Mouse (Mus musculus): ENCODE data around the gene Fbn1. TPM values are rescaled to one million over a fixed set of nuclear protein-coding genes. Genes with fewer than 3 reads are reported as not detected.

Gene Fbn1
- total and polyA plus RNA-seq, 3 experiments, result 15.0 to 43.9 (median 28.8) TPM

DNA sequence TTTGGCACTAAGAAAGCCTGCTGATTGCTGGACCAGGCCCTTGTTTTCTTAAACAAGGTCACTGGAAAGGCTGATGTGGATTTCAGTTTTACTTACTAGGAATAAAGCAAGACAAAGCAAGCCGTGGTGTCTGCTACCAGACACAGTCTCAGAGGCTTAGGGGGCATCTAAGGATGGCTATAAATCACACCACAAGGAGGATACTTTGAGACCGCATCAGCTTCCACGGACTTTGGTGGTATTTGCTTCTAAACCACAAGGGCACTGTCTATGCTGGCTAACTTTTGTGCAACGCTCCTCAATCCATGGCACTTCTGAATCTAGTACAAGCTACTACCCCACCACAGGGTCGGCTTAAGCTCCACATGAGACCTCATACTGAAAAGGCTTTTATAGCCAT is 167.4 kb downstream of the Fbn1 start:
- intact Hi-C loops (cut with DNase I), result no loop called here
- no peaks in the 10 kb centered on the region for H3K27me3 ChIP-seq (ENCODE audit: control insufficient read depth, insufficient read depth, low read length)
- TF ChIP-seq POLR2A (IDR thresholded peaks at IDR 0.05; ENCODE audit: insufficient read depth, low read depth, low read length) (no peak), CTCF (IDR thresholded peaks at IDR 0.05) (no peak), EP300 (IDR thresholded peaks at IDR 0.05; ENCODE audit: insufficient read depth, low read depth, low read length) (no peak)
- no peak for DNase-seq
- 86% methylated on average over 5 of the region's 5 CpGs for WGBS
- H3K36me3 ChIP-seq (ENCODE audit: control insufficient read depth, insufficient read depth, low read length), result no peaks in the 10 kb centered on the region
- H3K4me3 ChIP-seq, result no peak overlapping the region
- H3K9ac ChIP-seq (ENCODE audit: low read depth, low read length), result no peak overlapping the region
- no peaks in the 10 kb centered on the region for H3K79me2 ChIP-seq (replicated peaks; ENCODE audit: control insufficient read depth, insufficient read depth, low read length)
- no peak overlapping the region for H3K27ac ChIP-seq
- no peaks in the 10 kb centered on the region for H3K4me1 ChIP-seq (ENCODE audit: control insufficient read depth, insufficient read depth, low read length)

GRCm38 (mm10) chr2:125337239-125337638 is 170.6 kb downstream of the Fbn1 start:
- H3K4me1 ChIP-seq (ENCODE audit: control insufficient read depth, insufficient read depth, low read length), result no peaks in the 10 kb centered on the region
- no peaks in the 10 kb centered on the region for H3K27me3 ChIP-seq (ENCODE audit: control insufficient read depth, insufficient read depth, low read length)
- H3K79me2 ChIP-seq (replicated peaks; ENCODE audit: control insufficient read depth, insufficient read depth, low read length), result no peaks in the 10 kb centered on the region
- no peak for DNase-seq
- H3K9ac ChIP-seq (ENCODE audit: low read depth, low read length), result no peak overlapping the region
- WGBS, result 82% methylated on average over 3 of the region's 3 CpGs
- H3K4me3 ChIP-seq, result no peak overlapping the region
- no peak for TF ChIP-seq POLR2A (IDR thresholded peaks at IDR 0.05; ENCODE audit: insufficient read depth, low read depth, low read length)
- H3K27ac ChIP-seq, result no peak overlapping the region
- no peaks in the 10 kb centered on the region; the same call in 1 of the 2 replicates for H3K36me3 ChIP-seq (ENCODE audit: control insufficient read depth, insufficient read depth, low read length)
- intact Hi-C loops (cut with DNase I), result no loop called here

DNA sequence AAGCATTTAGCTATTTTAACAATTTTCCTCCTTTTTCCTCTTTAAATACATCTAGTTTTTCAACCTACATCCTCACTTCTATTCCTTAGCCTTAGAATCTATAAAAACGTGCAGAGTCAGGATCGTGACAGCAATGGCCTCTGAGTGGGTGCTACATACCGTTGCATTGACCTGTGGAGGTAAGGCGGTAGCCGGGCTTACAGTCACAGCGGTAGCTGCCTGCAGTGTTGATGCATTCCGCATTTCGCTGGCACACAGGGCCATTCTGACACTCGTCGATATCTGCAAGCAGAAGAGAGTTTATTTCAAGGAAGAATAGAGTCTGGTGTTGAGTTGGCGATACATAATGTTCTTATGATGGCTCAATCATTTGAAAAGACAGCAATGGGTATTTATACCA is 172.6 kb downstream of the Fbn1 start:
- TF ChIP-seq CTCF (IDR thresholded peaks at IDR 0.05) (no peak), POLR2A (IDR thresholded peaks at IDR 0.05; ENCODE audit: insufficient read depth, low read depth, low read length) (no peak), EP300 (IDR thresholded peaks at IDR 0.05; ENCODE audit: insufficient read depth, low read depth, low read length) (no peak)
- WGBS, result 89% methylated on average over 11 of the region's 11 CpGs
- no peak for DNase-seq
- Histone ChIP-seq H3K36me3 (ENCODE audit: control insufficient read depth, insufficient read depth, low read length) (no peaks in the 10 kb centered on the region; the same call in 1 of the 2 replicates), H3K4me3 (no peak overlapping the region), H3K27ac (no peak overlapping the region), H3K4me1 (ENCODE audit: control insufficient read depth, insufficient read depth, low read length) (no peaks in the 10 kb centered on the region), H3K27me3 (ENCODE audit: control insufficient read depth, insufficient read depth, low read length) (no peaks in the 10 kb centered on the region), H3K9ac (ENCODE audit: low read depth, low read length) (no peak overlapping the region), H3K79me2 (replicated peaks; ENCODE audit: control insufficient read depth, insufficient read depth, low read length) (no peaks in the 10 kb centered on the region)
- intact Hi-C loops (cut with DNase I), result no loop called here

DNA sequence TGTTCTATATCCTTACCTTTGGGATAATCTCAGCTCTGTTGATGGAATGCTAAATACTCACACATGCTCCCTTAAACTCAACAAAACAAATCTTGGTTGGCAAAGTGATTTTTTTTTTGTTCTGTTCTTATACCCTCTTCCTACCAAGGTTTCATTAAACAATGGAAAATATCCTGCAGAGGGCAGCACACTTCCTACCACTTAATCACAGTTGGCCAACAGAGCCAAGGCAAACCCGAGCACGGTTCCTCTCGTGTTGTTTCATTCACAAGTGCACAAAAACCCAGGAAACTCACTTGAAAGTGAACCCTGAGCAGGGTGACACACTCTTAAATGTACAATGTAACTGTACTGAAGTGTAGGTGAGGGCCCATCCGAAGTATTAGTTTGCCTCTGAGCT is 173.6 kb downstream of the Fbn1 start:
- H3K27ac ChIP-seq, result no peak overlapping the region
- peak; percentile 65 for TF ChIP-seq CTCF (IDR thresholded peaks at IDR 0.05)
- no peak for TF ChIP-seq EP300 (IDR thresholded peaks at IDR 0.05; ENCODE audit: insufficient read depth, low read depth, low read length)
- TF ChIP-seq POLR2A (IDR thresholded peaks at IDR 0.05; ENCODE audit: insufficient read depth, low read depth, low read length), result no peak
- intact Hi-C loops (cut with DNase I), result loop anchor here (1.0 kb wide), 1 partner anchor 270 kb away; no protein-coding TSS in a partner anchor
- no peaks in the 10 kb centered on the region; the same call in 1 of the 2 replicates for H3K36me3 ChIP-seq (ENCODE audit: control insufficient read depth, insufficient read depth, low read length)
- 29% methylated on average over 4 of the region's 4 CpGs for WGBS
- no peaks in the 10 kb centered on the region for H3K79me2 ChIP-seq (replicated peaks; ENCODE audit: control insufficient read depth, insufficient read depth, low read length)
- H3K9ac ChIP-seq (ENCODE audit: low read depth, low read length), result no peak overlapping the region
- no peaks in the 10 kb centered on the region for H3K27me3 ChIP-seq (ENCODE audit: control insufficient read depth, insufficient read depth, low read length)
- H3K4me3 ChIP-seq, result no peak overlapping the region
- no peak for DNase-seq
- H3K4me1 ChIP-seq (ENCODE audit: control insufficient read depth, insufficient read depth, low read length), result no peaks in the 10 kb centered on the region

DNA sequence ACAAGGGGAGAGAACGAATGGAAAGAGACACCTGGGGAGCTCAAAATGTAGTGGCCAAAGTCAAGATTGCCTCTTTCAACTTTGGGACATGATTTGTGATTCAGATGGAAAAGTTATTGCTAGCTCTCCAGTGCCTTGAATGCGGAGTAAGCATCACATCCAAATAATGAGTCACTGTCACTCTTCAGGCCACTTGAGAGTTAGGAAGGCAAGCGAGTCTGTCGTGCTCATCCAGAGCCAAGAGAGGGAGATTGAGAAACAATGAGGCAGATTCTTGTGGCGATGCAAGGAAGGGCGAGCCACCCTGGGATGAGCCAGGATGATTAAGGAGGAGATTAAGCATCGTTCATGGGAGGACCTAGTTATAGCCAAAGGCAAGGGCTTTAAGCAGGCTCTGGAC is 176.2 kb downstream of the Fbn1 start:
- 66% methylated on average over 7 of the region's 7 CpGs for WGBS
- no peaks in the 10 kb centered on the region for H3K27me3 ChIP-seq (ENCODE audit: control insufficient read depth, insufficient read depth, low read length)
- no peaks in the 10 kb centered on the region for H3K79me2 ChIP-seq (replicated peaks; ENCODE audit: control insufficient read depth, insufficient read depth, low read length)
- no peak for DNase-seq
- H3K4me3 ChIP-seq, result no peak overlapping the region
- no peak overlapping the region for H3K9ac ChIP-seq (ENCODE audit: low read depth, low read length)
- intact Hi-C loops (cut with DNase I), result no loop called here
- H3K36me3 ChIP-seq (ENCODE audit: control insufficient read depth, insufficient read depth, low read length), result no peaks in the 10 kb centered on the region; the same call in 1 of the 2 replicates
- no peaks in the 10 kb centered on the region for H3K4me1 ChIP-seq (ENCODE audit: control insufficient read depth, insufficient read depth, low read length)
- no peak overlapping the region for H3K27ac ChIP-seq
- TF ChIP-seq POLR2A (IDR thresholded peaks at IDR 0.05; ENCODE audit: insufficient read depth, low read depth, low read length), result no peak
- no peak for TF ChIP-seq EP300 (IDR thresholded peaks at IDR 0.05; ENCODE audit: insufficient read depth, low read depth, low read length)
- TF ChIP-seq CTCF (IDR thresholded peaks at IDR 0.05), result no peak

GRCm38 (mm10) chr2:125330506-125330905 is 177.3 kb downstream of the Fbn1 start:
- no peak overlapping the region for H3K4me3 ChIP-seq
- no peak overlapping the region for H3K9ac ChIP-seq (ENCODE audit: low read depth, low read length)
- DNase-seq, result no peak
- TF ChIP-seq CTCF (IDR thresholded peaks at IDR 0.05) (no peak), EP300 (IDR thresholded peaks at IDR 0.05; ENCODE audit: insufficient read depth, low read depth, low read length) (no peak), POLR2A (IDR thresholded peaks at IDR 0.05; ENCODE audit: insufficient read depth, low read depth, low read length) (no peak)
- intact Hi-C loops (cut with DNase I), result no loop called here
- no peaks in the 10 kb centered on the region for H3K27me3 ChIP-seq (ENCODE audit: control insufficient read depth, insufficient read depth, low read length)
- no peaks in the 10 kb centered on the region; the same call in 1 of the 2 replicates for H3K36me3 ChIP-seq (ENCODE audit: control insufficient read depth, insufficient read depth, low read length)
- H3K27ac ChIP-seq, result no peak overlapping the region
- no peaks in the 10 kb centered on the region for H3K4me1 ChIP-seq (ENCODE audit: control insufficient read depth, insufficient read depth, low read length)
- no peaks in the 10 kb centered on the region for H3K79me2 ChIP-seq (replicated peaks; ENCODE audit: control insufficient read depth, insufficient read depth, low read length)
- WGBS, result 84% methylated on average over 10 of the region's 10 CpGs

Measured in heart, adult 2 months (tissue).